Mouse (Mus musculus) embryonic facial prominence, embryonic 15.5 days (tissue): ENCODE measurements around the gene Thtpa. TPM values are rescaled to one million over a fixed set of nuclear protein-coding genes. Genes with fewer than 3 reads are reported as not detected.

Experiments used
- ATAC-seq: fragments of 200-750 bp; cut with Nextera tagmentation; 2 replicates; pipeline ENCODE4 v1.8.0; 2017; ENCODE audit warnings: low read depth, moderate TSS enrichment; ENCODE audit not compliant: insufficient number of reproducible peaks, low FRiP score, low TSS enrichment
- H3K27ac ChIP-seq: fragments of 300-500 bp; sonication (generic); replicated peaks from 2 replicates; pipeline ENCODE4 v1.5.1; 2015; ENCODE audit warnings: mild to moderate bottlenecking, inconsistent platforms
- H3K27me3 ChIP-seq: fragments of 300-500 bp; sonication (generic); 2 replicates; pipeline ENCODE4 v1.6.1; 2015; ENCODE audit warnings: inconsistent platforms
- H3K36me3 ChIP-seq: fragments of 300-500 bp; sonication (generic); 2 replicates; pipeline ENCODE4 v1.6.1; 2015; ENCODE audit warnings: mild to moderate bottlenecking, inconsistent platforms
- H3K4me1 ChIP-seq: fragments of 300-500 bp; sonication (generic); 2 replicates; pipeline ENCODE4 v1.6.1; 2015; ENCODE audit warnings: inconsistent platforms
- H3K4me2 ChIP-seq: fragments of 300-500 bp; sonication (generic); replicated peaks from 2 replicates; pipeline ENCODE4 v1.6.1; 2015; ENCODE audit warnings: mild to moderate bottlenecking, inconsistent platforms
- H3K4me3 ChIP-seq: fragments of 300-500 bp; sonication (generic); replicated peaks from 2 replicates; pipeline ENCODE4 v1.5.1; 2015; ENCODE audit warnings: mild to moderate bottlenecking, inconsistent platforms
- H3K9ac ChIP-seq: fragments of 300-500 bp; sonication (generic); 2 replicates; pipeline ENCODE4 v1.6.1; 2015; ENCODE audit warnings: inconsistent platforms
- H3K9me3 ChIP-seq: fragments of 300-500 bp; sonication (generic); replicated peaks from 2 replicates; pipeline ENCODE4 v1.6.1; 2016; ENCODE audit warnings: inconsistent platforms
- WGBS: fragments of 180-500 bp; shearing (Covaris S2); methylation state at CpG from one replicate; pipeline ENCODE4 v1.1.7; 2015; 5-methylcytosine and 5-hydroxymethylcytosine counted together
- polyA plus RNA-seq: library from polyadenylated mRNA; unstranded; fragments of >200 nt; fragmentation: Nextera tagmentation; extraction: Ambion mirVana; gene quantifications from 2 replicates; pipeline ENCODE4 v1.2.1, GENCODE M21; 2015

Gene Thtpa
- polyA plus RNA-seq, 1 experiment from 2014 or later, result 21.5 TPM

- no peaks in the 10 kb centered on the region for H3K27me3 ChIP-seq
- H3K27ac ChIP-seq, result peak overlapping the region; percentile 78; the same call in 1 of the 2 replicates
- WGBS, result 52% methylated on average over 9 of the region's 9 CpGs
- H3K9ac ChIP-seq, result peak overlapping the region; percentile 68
- peak overlapping the region; percentile 66 for H3K4me2 ChIP-seq
- H3K9me3 ChIP-seq, result no peaks in the 10 kb centered on the region
- peaks cover 36% of the 10 kb centered on the region for H3K4me1 ChIP-seq
- peaks cover 16% of the 10 kb centered on the region for H3K36me3 ChIP-seq
- no peak for ATAC-seq
- H3K4me3 ChIP-seq, result peak overlapping the region; percentile 80
Observed at GRCm38 (mm10) chr14:55095263-55095662, 679 bp downstream of the Thtpa start.

GRCm38 (mm10) chr14:55095671-55096070, 1.1 kb downstream of the Thtpa start:
- WGBS, result 65% methylated on average over 12 of the region's 12 CpGs
- no peak overlapping the region for H3K27ac ChIP-seq
- no peaks in the 10 kb centered on the region for H3K27me3 ChIP-seq
- ATAC-seq, result no peak
- H3K4me1 ChIP-seq, result peaks cover 36% of the 10 kb centered on the region
- H3K36me3 ChIP-seq, result peaks cover 18% of the 10 kb centered on the region
- no peaks in the 10 kb centered on the region for H3K9me3 ChIP-seq
- peak overlapping the region; percentile 80 for H3K4me3 ChIP-seq
- no peak overlapping the region for H3K9ac ChIP-seq
- peak overlapping the region; percentile 66 for H3K4me2 ChIP-seq

- Histone ChIP-seq H3K36me3 (peaks cover 22% of the 10 kb centered on the region), H3K4me1 (peaks cover 27% of the 10 kb centered on the region), H3K9me3 (no peaks in the 10 kb centered on the region), H3K27me3 (no peaks in the 10 kb centered on the region), H3K4me2 (no peak overlapping the region), H3K4me3 (no peak overlapping the region), H3K9ac (no peak overlapping the region), H3K27ac (no peak overlapping the region)
- no peak for ATAC-seq
- WGBS, result 55% methylated on average over 9 of the region's 9 CpGs
Observed at GRCm38 (mm10) chr14:55096573-55097087, 2.0 kb downstream of the Thtpa start.

GRCm38 (mm10) chr14:55097646-55098045, 3.1 kb downstream of the Thtpa start:
- ATAC-seq, result no peak

GRCm38 (mm10) chr14:55098067-55098466, 3.5 kb downstream of the Thtpa start:
- Histone ChIP-seq H3K9me3 (no peaks in the 10 kb centered on the region), H3K9ac (no peak overlapping the region), H3K27ac (no peak overlapping the region), H3K36me3 (peaks cover 22% of the 10 kb centered on the region), H3K4me1 (peaks cover 23% of the 10 kb centered on the region), H3K4me2 (no peak overlapping the region), H3K4me3 (no peak overlapping the region), H3K27me3 (no peaks in the 10 kb centered on the region)
- no peak for ATAC-seq
- 59% methylated on average over 4 of the region's 4 CpGs for WGBS

More at GRCm38 (mm10) chr14:55097646-55098045, 3.1 kb downstream of the Thtpa start:
- Histone ChIP-seq H3K36me3 (peaks cover 22% of the 10 kb centered on the region), H3K27ac (no peak overlapping the region), H3K4me3 (no peak overlapping the region), H3K9me3 (no peaks in the 10 kb centered on the region), H3K4me1 (peaks cover 23% of the 10 kb centered on the region), H3K27me3 (no peaks in the 10 kb centered on the region), H3K9ac (no peak overlapping the region), H3K4me2 (no peak overlapping the region)
- WGBS, result 61% methylated on average over 10 of the region's 10 CpGs

GRCm38 (mm10) chr14:55101592-55101991, 7.0 kb downstream of the Thtpa start:
- ATAC-seq, result no peak
- Histone ChIP-seq H3K27ac (no peak overlapping the region), H3K9ac (no peak overlapping the region), H3K4me1 (peaks cover 17% of the 10 kb centered on the region), H3K4me3 (no peak overlapping the region), H3K9me3 (no peaks in the 10 kb centered on the region), H3K4me2 (no peak overlapping the region), H3K36me3 (peaks cover 22% of the 10 kb centered on the region), H3K27me3 (no peaks in the 10 kb centered on the region)
- 49% methylated on average over 4 of the region's 4 CpGs for WGBS

- ATAC-seq, result no peak
- no peak overlapping the region for H3K9ac ChIP-seq
- WGBS, result 83% methylated on average over 15 of the region's 15 CpGs
- H3K4me3 ChIP-seq, result no peak overlapping the region
- H3K27me3 ChIP-seq, result no peaks in the 10 kb centered on the region
- no peak overlapping the region for H3K4me2 ChIP-seq
- H3K9me3 ChIP-seq, result no peaks in the 10 kb centered on the region
- H3K4me1 ChIP-seq, result peaks cover 20% of the 10 kb centered on the region
- peaks cover 22% of the 10 kb centered on the region for H3K36me3 ChIP-seq
- H3K27ac ChIP-seq, result no peak overlapping the region
Observed at GRCm38 (mm10) chr14:55102253-55102785, 7.7 kb downstream of the Thtpa start.

- no peak for ATAC-seq
- 76% methylated on average over 18 of the region's 18 CpGs for WGBS
- peaks cover 10% of the 10 kb centered on the region for H3K36me3 ChIP-seq
- H3K9me3 ChIP-seq, result no peaks in the 10 kb centered on the region
- H3K4me2 ChIP-seq, result no peak overlapping the region
- no peak overlapping the region for H3K9ac ChIP-seq
- H3K4me1 ChIP-seq, result peaks cover 31% of the 10 kb centered on the region
- 0 out of 2 replicates have a peak, but pooled peaks cover 7% of the 10 kb centered on the region for H3K27me3 ChIP-seq
- no peak overlapping the region for H3K4me3 ChIP-seq
- H3K27ac ChIP-seq, result no peak overlapping the region
Observed at GRCm38 (mm10) chr14:55104365-55104764, 9.8 kb downstream of the Thtpa start.

GRCm38 (mm10) chr14:55105386-55105785, 10.8 kb downstream of the Thtpa start:
- 3% methylated on average over 7 of the region's 7 CpGs for WGBS
- H3K4me2 ChIP-seq, result peak overlapping the region; percentile 95
- H3K9me3 ChIP-seq, result no peaks in the 10 kb centered on the region
- peak overlapping the region; percentile 52 for H3K9ac ChIP-seq
- H3K4me3 ChIP-seq, result peak overlapping the region; percentile 58
- peaks cover 34% of the 10 kb centered on the region for H3K4me1 ChIP-seq
- ATAC-seq, result no peak
- peak overlapping the region; percentile 88 for H3K27ac ChIP-seq
- H3K27me3 ChIP-seq, result peaks cover 15% of the 10 kb centered on the region
- peaks cover 6% of the 10 kb centered on the region; the same call in 1 of the 2 replicates for H3K36me3 ChIP-seq

GRCm38 (mm10) chr14:55105836-55106809, 11.5 kb downstream of the Thtpa start, which contains the start of gene Ap1g2:
Ap1g2 (minus strand) TSS chr14:55106593.
- peak within 1 kb of the TSS; percentile 52 for H3K9ac ChIP-seq
- peak within 1 kb of the TSS; percentile 88 for H3K27ac ChIP-seq
- peaks cover 16% of the 10 kb centered on the region for H3K27me3 ChIP-seq
- under 1% methylated on average over 39 of the region's 39 CpGs for WGBS
- ATAC-seq, result peak; percentile 77
- H3K4me2 ChIP-seq, result peak within 1 kb of the TSS; percentile 95
- H3K4me3 ChIP-seq, result peak within 1 kb of the TSS; percentile 58
- H3K4me1 ChIP-seq, result peaks cover 34% of the 10 kb centered on the region
- peaks cover 2% of the 10 kb centered on the region; the same call in 1 of the 2 replicates for H3K36me3 ChIP-seq
- no peaks in the 10 kb centered on the region for H3K9me3 ChIP-seq

- Histone ChIP-seq H3K27ac (no peak overlapping the region), H3K4me1 (peaks cover 34% of the 10 kb centered on the region), H3K27me3 (peaks cover 21% of the 10 kb centered on the region), H3K9ac (no peak overlapping the region), H3K36me3 (no peaks in the 10 kb centered on the region), H3K9me3 (no peaks in the 10 kb centered on the region), H3K4me2 (no peak overlapping the region; the same call in 1 of the 2 replicates), H3K4me3 (no peak overlapping the region)
- ATAC-seq, result no peak
- 65% methylated on average over 8 of the region's 8 CpGs for WGBS
Observed at GRCm38 (mm10) chr14:55106990-55107389, 12.4 kb downstream of the Thtpa start.
